Mouse (Mus musculus) neural tube, embryonic 11.5 days (tissue): ENCODE results near the gene Zfp217. TPM values are rescaled to one million over a fixed set of nuclear protein-coding genes. Genes with fewer than 3 reads are reported as not detected.

Source experiments
- ATAC-seq: fragments of 200-750 bp; cut with Nextera tagmentation; 2 replicates; pipeline ENCODE4 v1.8.0; 2017; ENCODE audit warnings: moderate number of reproducible peaks, mild to moderate bottlenecking, moderate TSS enrichment, moderate library complexity; ENCODE audit not compliant: insufficient read depth, low FRiP score, low TSS enrichment
- DNase-seq: peaks from one replicate; pipeline ENCODE4 v3.0.0-alpha.2; 2015; ENCODE audit warnings: low spot score
- H3K27ac ChIP-seq: fragments of 300-500 bp; sonication (generic); 2 replicates; pipeline ENCODE4 v1.5.1; 2014; ENCODE audit warnings: low read depth, mild to moderate bottlenecking, low read length
- H3K27me3 ChIP-seq: fragments of 300-500 bp; sonication (generic); 2 replicates; pipeline ENCODE4 v1.6.1; 2014; ENCODE audit warnings: mild to moderate bottlenecking, low read length, mixed read lengths; ENCODE audit not compliant: control insufficient read depth, insufficient read depth
- H3K36me3 ChIP-seq: fragments of 300-500 bp; sonication (generic); 2 replicates; pipeline ENCODE4 v1.6.1; 2014; ENCODE audit warnings: mild to moderate bottlenecking, low read length, moderate library complexity, mixed read lengths; ENCODE audit not compliant: control insufficient read depth, insufficient read depth
- H3K4me1 ChIP-seq: fragments of 300-500 bp; sonication (generic); 2 replicates; pipeline ENCODE4 v1.6.1; 2014; ENCODE audit warnings: low read length, mixed read lengths; ENCODE audit not compliant: control insufficient read depth, insufficient read depth
- H3K4me2 ChIP-seq: fragments of 300-500 bp; sonication (generic); 2 replicates; pipeline ENCODE4 v1.6.1; 2014; ENCODE audit warnings: low read depth, mild to moderate bottlenecking, moderate library complexity
- H3K4me3 ChIP-seq: fragments of 300-500 bp; sonication (generic); 2 replicates; pipeline ENCODE4 v1.5.1; 2014; ENCODE audit warnings: low read depth, low read length
- H3K9ac ChIP-seq: fragments of 300-500 bp; sonication (generic); 2 replicates; pipeline ENCODE4 v1.6.1; 2014; ENCODE audit warnings: mild to moderate bottlenecking, low read length
- H3K9me3 ChIP-seq: fragments of 300-500 bp; sonication (generic); 2 replicates; pipeline ENCODE4 v1.6.1; 2016; ENCODE audit warnings: low read length; ENCODE audit not compliant: control insufficient read depth
- WGBS: fragments of 180-500 bp; shearing (Covaris S2); extraction: QIAGEN DNeasy Blood & Tissue Kit; methylation state at CpG from one replicate; pipeline ENCODE4 v1.1.7; 2014; 5-methylcytosine and 5-hydroxymethylcytosine counted together
- polyA plus RNA-seq: library from polyadenylated mRNA; unstranded; fragments of >200 nt; fragmentation: Nextera tagmentation; extraction: Ambion mirVana; gene quantifications from 2 replicates; pipeline ENCODE4 v1.2.1, GENCODE M21; 2014

The Zfp217 gene
- polyA plus RNA-seq, 1 experiment from 2014 or later = 3.5 TPM

DNA sequence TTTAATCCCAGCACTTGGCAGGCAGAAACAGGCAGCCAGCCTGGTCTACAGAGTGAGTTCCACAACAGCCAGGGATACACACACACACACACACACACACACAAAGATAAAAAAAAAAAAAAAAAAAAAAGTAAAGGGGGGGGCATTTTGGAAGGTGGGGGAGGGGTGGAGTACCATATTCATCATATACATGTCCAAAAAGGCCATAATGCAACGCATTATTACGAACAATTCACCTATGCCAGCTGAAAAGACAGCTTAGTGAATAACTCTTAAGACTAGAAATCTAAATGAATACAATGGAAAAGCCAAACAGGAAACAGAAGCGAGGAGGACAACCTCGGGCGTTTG is 6.8 kb upstream of the Zfp217 start:
- Histone ChIP-seq H3K27me3 (no peaks in the 10 kb centered on the region), H3K9me3 (no peaks in the 10 kb centered on the region), H3K36me3 (no peaks in the 10 kb centered on the region), H3K4me3 (peak overlapping the region; percentile 17), H3K4me1 (peaks cover 9% of the 10 kb centered on the region; the same call in 1 of the 2 replicates), H3K27ac (no peak overlapping the region), H3K4me2 (peak overlapping the region; percentile 30), H3K9ac (peak overlapping the region; percentile 2; the same call in 1 of the 2 replicates)
- DNase-seq (no peak), ATAC-seq (no peak)
- 16% methylated on average over 5 of the region's 5 CpGs for WGBS

DNA sequence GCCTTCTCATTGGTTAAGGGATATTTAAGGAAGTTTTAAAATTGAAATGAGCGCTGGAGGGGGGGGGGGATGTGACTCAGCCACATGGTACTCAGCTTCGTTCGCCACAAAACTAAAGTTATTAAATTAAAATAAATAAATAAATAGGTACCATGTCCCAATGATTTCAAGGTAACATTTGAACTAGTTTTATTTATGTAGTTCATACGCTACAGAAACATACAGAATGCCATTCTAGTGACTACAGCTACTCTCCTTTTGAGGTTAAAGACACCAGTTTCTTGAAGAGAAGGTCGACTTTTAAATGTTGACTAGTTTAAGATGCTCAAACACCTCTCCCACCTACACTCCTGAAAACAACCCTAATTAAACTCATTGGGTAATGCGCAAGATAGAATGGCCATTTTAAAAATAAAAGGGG is 6.4 kb upstream of the Zfp217 start:
- Histone ChIP-seq H3K27ac (no peak overlapping the region), H3K4me1 (peaks cover 9% of the 10 kb centered on the region; the same call in 1 of the 2 replicates), H3K9me3 (no peaks in the 10 kb centered on the region), H3K4me3 (no peak overlapping the region), H3K9ac (no peak overlapping the region), H3K36me3 (no peaks in the 10 kb centered on the region), H3K4me2 (peak overlapping the region; percentile 30), H3K27me3 (no peaks in the 10 kb centered on the region)
- 22% methylated on average over 6 of the region's 6 CpGs for WGBS
- ATAC-seq (no peak), DNase-seq (no peak)

DNA sequence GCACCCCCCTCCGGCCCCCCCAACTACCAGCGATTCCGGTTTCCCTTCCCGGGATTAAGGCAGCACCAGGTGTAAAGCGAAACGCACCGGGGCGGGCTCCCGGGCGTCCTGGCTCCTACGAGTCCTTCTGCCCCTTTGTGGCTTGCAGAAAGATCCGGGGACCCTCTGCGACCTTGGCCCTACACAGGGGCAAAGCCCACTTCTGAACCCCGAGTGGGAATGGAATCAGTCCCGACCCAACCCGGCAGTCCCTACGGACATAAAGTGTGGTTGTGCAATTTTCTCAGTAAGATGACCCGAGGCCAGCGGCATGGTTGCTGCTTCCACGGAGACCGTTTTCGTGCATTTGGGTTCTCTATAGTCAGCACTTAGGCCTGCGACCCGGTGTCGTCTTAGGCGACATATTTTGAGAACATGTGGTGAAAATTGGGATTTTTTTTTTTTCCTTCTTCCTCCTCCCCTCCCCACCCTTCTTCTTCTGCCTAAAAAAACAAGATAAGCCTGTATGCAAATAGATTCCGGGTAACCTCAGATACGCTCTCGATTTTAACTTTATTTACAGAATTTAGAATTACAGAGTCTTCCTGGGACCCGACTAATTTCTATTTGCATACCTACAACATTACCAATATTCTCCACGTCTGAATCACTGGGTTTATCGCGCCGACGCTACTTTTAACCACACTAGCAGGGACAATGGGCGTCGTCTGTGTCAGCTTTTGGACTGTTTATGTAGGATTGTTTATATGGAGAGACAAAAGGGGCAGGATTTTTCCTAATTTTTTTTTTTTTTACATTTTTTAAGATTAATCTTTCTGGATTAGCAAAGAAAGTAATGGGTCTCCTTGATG is 5.7 kb upstream of the Zfp217 start:
- Histone ChIP-seq H3K4me2 (peak overlapping the region; percentile 65), H3K36me3 (no peaks in the 10 kb centered on the region), H3K27me3 (no peaks in the 10 kb centered on the region), H3K27ac (no peak overlapping the region), H3K9ac (peak overlapping the region; percentile 44), H3K9me3 (no peaks in the 10 kb centered on the region), H3K4me3 (peak overlapping the region; percentile 28), H3K4me1 (peaks cover 9% of the 10 kb centered on the region; the same call in 1 of the 2 replicates)
- ATAC-seq (no peak), DNase-seq (peak; percentile 61)
- WGBS = 2% methylated on average over 37 of the region's 37 CpGs

DNA sequence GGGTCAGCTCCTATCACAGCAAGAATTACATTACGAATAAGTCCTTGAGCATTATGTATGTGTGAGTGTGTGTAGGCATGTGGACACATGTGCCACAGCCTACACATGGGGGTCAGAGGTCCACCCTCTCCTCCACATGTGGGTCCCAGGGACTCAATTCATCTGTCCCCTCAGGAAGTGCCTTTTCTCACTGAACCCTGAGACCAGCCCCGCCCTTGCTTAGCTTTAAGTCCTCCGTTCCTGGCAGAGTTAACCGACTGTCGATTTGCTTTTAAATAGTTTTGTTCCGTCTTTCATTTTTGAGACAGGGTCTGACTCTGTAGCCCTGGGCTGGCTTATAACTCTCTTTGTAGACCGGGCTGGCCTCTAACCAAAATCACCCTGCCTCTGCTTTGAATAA is 5.0 kb upstream of the Zfp217 start:
- H3K27ac ChIP-seq = no peak overlapping the region
- H3K9ac ChIP-seq = no peak overlapping the region
- H3K4me3 ChIP-seq = no peak overlapping the region
- peak overlapping the region; percentile 65; the same call in 1 of the 2 replicates for H3K4me2 ChIP-seq
- H3K36me3 ChIP-seq = no peaks in the 10 kb centered on the region
- no peaks in the 10 kb centered on the region for H3K9me3 ChIP-seq
- WGBS = 37% methylated on average over 7 of the region's 7 CpGs
- DNase-seq = no peak
- H3K27me3 ChIP-seq = no peaks in the 10 kb centered on the region
- peaks cover 9% of the 10 kb centered on the region; the same call in 1 of the 2 replicates for H3K4me1 ChIP-seq
- no peak for ATAC-seq

DNA sequence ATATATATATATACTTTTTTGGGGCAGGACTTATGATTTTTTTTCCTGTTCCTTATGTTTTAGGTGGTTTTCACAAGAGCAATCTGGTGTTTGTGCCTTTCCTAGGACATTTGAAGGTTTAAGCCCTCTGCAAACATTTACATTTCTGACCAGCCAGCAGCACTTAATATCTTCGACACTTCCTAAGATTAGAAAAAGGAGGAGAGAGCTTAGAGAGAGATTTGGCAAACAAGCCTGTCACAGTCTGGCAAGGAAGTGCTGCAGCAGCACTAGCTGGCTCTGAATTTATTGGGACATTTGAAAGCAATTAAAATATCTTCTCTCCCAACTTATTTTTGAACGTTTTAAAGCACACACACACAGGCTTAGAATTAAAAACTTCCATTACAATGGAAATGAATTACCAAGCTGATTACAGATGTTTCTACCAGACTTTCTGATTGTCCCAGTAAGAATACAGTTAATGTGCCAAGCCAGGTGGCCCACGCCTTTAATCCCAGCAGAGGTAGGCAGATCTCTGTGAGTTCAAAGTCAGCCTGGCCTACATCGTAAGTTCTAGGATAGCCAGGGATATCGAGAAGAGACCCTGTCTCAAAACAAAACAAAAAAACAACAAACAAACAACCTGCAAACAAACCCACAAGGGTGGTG is 4.3 kb upstream of the Zfp217 start:
- Histone ChIP-seq H3K4me1 (peaks cover 9% of the 10 kb centered on the region; the same call in 1 of the 2 replicates), H3K4me3 (no peak overlapping the region), H3K27me3 (no peaks in the 10 kb centered on the region), H3K27ac (no peak overlapping the region), H3K4me2 (no peak overlapping the region), H3K36me3 (no peaks in the 10 kb centered on the region), H3K9ac (no peak overlapping the region), H3K9me3 (no peaks in the 10 kb centered on the region)
- ATAC-seq = no peak
- DNase-seq = no peak
- WGBS = 76% methylated on average over 5 of the region's 5 CpGs

DNA sequence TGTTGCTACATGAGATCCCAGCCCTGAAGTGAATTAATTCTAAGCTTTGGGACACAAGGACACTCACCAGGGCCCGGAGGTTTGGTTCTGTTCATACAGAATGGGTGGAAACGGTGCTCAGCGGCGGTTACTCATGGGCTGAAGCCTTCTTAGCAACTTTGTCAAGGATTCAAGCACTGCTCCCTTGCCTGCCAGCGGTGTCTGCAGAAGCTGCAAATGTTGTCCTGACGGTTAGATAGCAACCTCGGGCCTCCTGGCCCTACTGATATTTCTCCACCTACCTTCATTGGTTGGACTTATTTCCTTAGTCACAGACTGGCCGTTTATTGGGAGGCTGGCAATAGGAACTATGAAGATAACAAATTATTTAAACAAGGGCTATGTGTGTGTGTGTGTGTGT is 3.6 kb upstream of the Zfp217 start:
- Histone ChIP-seq H3K27ac (no peak overlapping the region), H3K36me3 (no peaks in the 10 kb centered on the region), H3K4me1 (peaks cover 9% of the 10 kb centered on the region; the same call in 1 of the 2 replicates), H3K9ac (no peak overlapping the region), H3K4me3 (no peak overlapping the region), H3K9me3 (no peaks in the 10 kb centered on the region), H3K4me2 (no peak overlapping the region), H3K27me3 (no peaks in the 10 kb centered on the region)
- no peak for DNase-seq
- WGBS = 82% methylated on average over 8 of the region's 8 CpGs
- no peak for ATAC-seq

DNA sequence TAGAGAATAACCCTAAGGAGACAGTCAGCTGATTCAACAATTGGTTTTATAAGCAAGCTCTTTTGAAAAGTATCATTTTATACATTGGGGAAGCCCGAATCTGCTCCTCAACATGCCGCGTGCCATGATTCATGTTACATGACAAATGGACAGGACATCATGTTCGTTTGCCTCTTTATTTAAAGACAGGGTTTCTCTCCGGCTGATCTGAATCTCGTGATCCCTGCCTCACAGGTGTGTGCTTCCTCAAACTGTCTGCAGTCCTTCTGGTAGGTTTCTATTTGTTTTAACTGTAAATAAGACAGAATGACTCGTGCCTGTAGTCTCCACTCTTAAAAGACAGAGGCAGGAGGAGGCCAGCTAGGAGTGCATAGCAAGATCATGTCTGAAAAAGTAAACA is 925 bp upstream of the Zfp217 start:
- ATAC-seq (no peak), DNase-seq (no peak)
- Histone ChIP-seq H3K4me3 (no peak overlapping the region), H3K27ac (no peak overlapping the region), H3K27me3 (no peaks in the 10 kb centered on the region), H3K4me2 (no peak overlapping the region), H3K9ac (no peak overlapping the region), H3K9me3 (no peaks in the 10 kb centered on the region), H3K4me1 (peaks cover 8% of the 10 kb centered on the region; the same call in 1 of the 2 replicates), H3K36me3 (no peaks in the 10 kb centered on the region)
- WGBS = 78% methylated on average over 7 of the region's 7 CpGs

DNA sequence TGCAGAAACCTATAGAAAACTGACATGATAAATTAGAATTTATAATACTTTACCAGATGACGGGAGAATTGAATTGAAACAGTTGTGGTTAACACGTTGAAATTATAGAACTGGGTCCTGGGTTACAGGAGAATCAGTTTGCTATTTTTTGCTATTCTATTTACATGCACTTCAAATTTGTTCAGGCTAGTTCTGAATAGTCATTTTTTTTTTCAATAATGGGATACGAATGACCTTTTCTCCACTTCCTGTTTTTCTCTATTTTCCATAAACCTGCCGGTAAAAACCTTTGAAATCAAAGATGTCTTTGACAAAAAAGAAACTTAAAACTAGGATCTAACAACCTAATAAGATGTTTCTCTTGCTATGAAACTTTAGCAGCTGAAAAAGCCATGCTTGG is 733 bp downstream of the Zfp217 start:
- 85% methylated on average over 4 of the region's 4 CpGs for WGBS

More for the DNA sequence above, 733 bp downstream of the Zfp217 start:
- Histone ChIP-seq H3K9ac (no peak overlapping the region), H3K4me1 (no peaks in the 10 kb centered on the region), H3K9me3 (no peaks in the 10 kb centered on the region), H3K27me3 (no peaks in the 10 kb centered on the region), H3K27ac (no peak overlapping the region), H3K36me3 (no peaks in the 10 kb centered on the region), H3K4me2 (no peak overlapping the region), H3K4me3 (no peak overlapping the region)
- ATAC-seq (no peak), DNase-seq (no peak)
